10 mouse cellular contexts compared by ENCODE assay signal in the genomic region with DNA sequence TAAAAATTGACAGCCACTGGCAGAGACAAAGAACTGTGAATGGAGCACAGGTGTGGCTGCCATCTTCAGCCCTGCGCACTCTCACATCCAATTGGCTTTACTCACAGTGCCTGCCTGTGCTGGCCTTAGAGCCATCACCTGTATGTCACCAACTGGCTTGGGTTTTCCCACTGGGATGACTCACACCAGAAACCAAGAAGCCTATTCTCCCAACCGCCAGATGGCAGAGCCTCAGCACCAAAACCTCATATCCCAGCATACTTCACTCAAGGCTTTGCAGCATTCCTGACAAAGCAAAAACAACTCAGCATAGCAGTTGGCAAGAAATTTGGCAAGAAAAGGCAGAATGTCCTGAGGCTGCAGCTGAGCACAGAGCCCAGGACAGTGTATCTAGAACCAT. TPM values are rescaled to one million over a fixed set of nuclear protein-coding genes. Genes with fewer than 3 reads are reported as not detected.
DNase-seq lines count a peak whose midpoint lies in the region; ATAC-seq and TF ChIP-seq lines count a peak whose summit lies in the region.
"Had no signal": no experiment of that assay in that cellular context is flagged by ENCODE, and none has a peak within 500 bp of the region (broad histone marks: within the 10 kb centered on the region; RNA-seq: fewer than 3 reads in every experiment).

No protein-coding gene starts in this region.

- TF ChIP-seq EP300 in stomach, postnatal 0 days (optimal IDR thresholded peaks at IDR 0.05) = no peak

- no peaks in the 10 kb centered on the region for H3K4me1 ChIP-seq in stomach, postnatal 0 days (replicated peaks; ENCODE audit: control insufficient read depth, insufficient read depth)
- H3K4me1 ChIP-seq in kidney, embryonic 15.5 days = no peaks in the 10 kb centered on the region
- H3K4me1 ChIP-seq: limb, embryonic 12.5 days had no signal

- no peaks in the 10 kb centered on the region for H3K9me3 ChIP-seq in stomach, postnatal 0 days (ENCODE audit: control insufficient read depth, low read length)
- no peaks in the 10 kb centered on the region for H3K9me3 ChIP-seq in kidney, embryonic 15.5 days (replicated peaks)
- H3K9me3 ChIP-seq: limb, embryonic 12.5 days; midbrain, embryonic 10.5 days had no signal

- H3K27ac ChIP-seq in stomach, postnatal 0 days (replicated peaks) = no peak overlapping the region
- no peak overlapping the region for H3K27ac ChIP-seq in kidney, embryonic 15.5 days
- H3K27ac ChIP-seq: limb, embryonic 12.5 days; midbrain, embryonic 10.5 days had no signal

- peaks cover 17% of the 10 kb centered on the region; the same call in 1 of the 2 replicates for H3K36me3 ChIP-seq in stomach, postnatal 0 days (ENCODE audit: control insufficient read depth, insufficient read depth, low read length)
- peaks cover 93% of the 10 kb centered on the region for H3K36me3 ChIP-seq in kidney, embryonic 15.5 days

- TF ChIP-seq CTCF in stomach, postnatal 0 days (IDR thresholded peaks at IDR 0.05; ENCODE audit: low read depth) = peak; percentile 29; the same call in 1 of the 2 replicates

- no peak overlapping the region for H3K9ac ChIP-seq in stomach, postnatal 0 days (ENCODE audit: low read length)
- H3K9ac ChIP-seq in kidney, embryonic 15.5 days = no peak overlapping the region
- H3K9ac ChIP-seq: limb, embryonic 12.5 days had no signal

- peak; percentile 32 for DNase-seq in ovary, postnatal 36 days (ENCODE audit: low spot score)
- DNase-seq in ovary, postnatal 10 days (ENCODE audit: low spot score) = no peak
- peak; percentile 68 to 76 for DNase-seq in adrenal gland, postnatal 36 days
- DNase-seq in frontal cortex, postnatal 25 days (ENCODE audit: low spot score in 2 of 2) = peak; percentile 22 to 30
- DNase-seq in stomach, postnatal 0 days (ENCODE audit: low spot score) = no peak
- DNase-seq: heart, adult 18-20 months had no signal

- H3K4me2 ChIP-seq in stomach, postnatal 0 days (replicated peaks; ENCODE audit: low read depth) = no peak overlapping the region
- no peak overlapping the region for H3K4me2 ChIP-seq in kidney, embryonic 15.5 days
- H3K4me2 ChIP-seq: limb, embryonic 12.5 days had no signal

- 92% methylated on average over 2 of the region's 2 CpGs for WGBS in stomach, postnatal 0 days
- WGBS in kidney, embryonic 15.5 days = 88% methylated on average over 2 of the region's 2 CpGs

- H3K4me3 ChIP-seq in stomach, postnatal 0 days (ENCODE audit: low read depth, low read length) = no peak overlapping the region
- H3K4me3 ChIP-seq in kidney, embryonic 15.5 days (replicated peaks) = no peak overlapping the region
- H3K4me3 ChIP-seq: limb, embryonic 12.5 days; midbrain, embryonic 10.5 days had no signal

- ATAC-seq in stomach, postnatal 0 days (ENCODE audit: low FRiP score, low TSS enrichment) = no peak
- no peak for ATAC-seq in CD4-positive, CD25-positive, alpha-beta regulatory T cell, adult 4 months
- no peak for ATAC-seq in kidney, embryonic 15.5 days (replicated peaks; ENCODE audit: low FRiP score)

- H3K27me3 ChIP-seq in stomach, postnatal 0 days (ENCODE audit: control insufficient read depth, insufficient read depth, low read length) = no peaks in the 10 kb centered on the region
- H3K27me3 ChIP-seq in kidney, embryonic 15.5 days = no peaks in the 10 kb centered on the region
- H3K27me3 ChIP-seq: limb, embryonic 12.5 days had no signal

RNA-seq across cellular contexts. Expression of gene Trp53bp1, which starts 48.2 kb away (rescaled TPM):
- 10 to 100 TPM; 59.0 to 73.9 TPM for total RNA-seq in adrenal gland, postnatal 36 days (2021)
- polyA plus RNA-seq in stomach, postnatal 0 days (2015; fragmentation: Nextera tagmentation; extraction: Ambion mirVana) = 9.6 and 10.6 TPM in 2 replicates
- polyA plus RNA-seq in CD4-positive, CD25-positive, alpha-beta regulatory T cell, adult 4 months (2017; shearing (Covaris generic)) = 10 to 100 TPM; 31.6 to 38.7 TPM
- polyA plus RNA-seq in kidney, embryonic 15.5 days (2015; fragmentation: Nextera tagmentation; extraction: Ambion mirVana) = 72.9 and 73.7 TPM in 2 replicates

RNA-seq across cellular contexts. Expression of gene Zscan29, which starts 52.1 kb away (rescaled TPM):
- total RNA-seq in adrenal gland, postnatal 36 days (2021) = 10 to 100 TPM; 15.1 to 18.2 TPM
- 5.5 and 5.8 TPM in 2 replicates for polyA plus RNA-seq in stomach, postnatal 0 days (2015; fragmentation: Nextera tagmentation; extraction: Ambion mirVana)
- polyA plus RNA-seq in CD4-positive, CD25-positive, alpha-beta regulatory T cell, adult 4 months (2017; shearing (Covaris generic)) = 10 to 100 TPM; 30.4 to 44.1 TPM
- polyA plus RNA-seq in kidney, embryonic 15.5 days (2015; fragmentation: Nextera tagmentation; extraction: Ambion mirVana) = 12.6 and 13.8 TPM in 2 replicates

RNA-seq across cellular contexts. Expression of gene Tubgcp4, which starts 52.6 kb away (rescaled TPM):
- 10 to 100 TPM; 36.6 to 44.3 TPM for total RNA-seq in adrenal gland, postnatal 36 days (2021)
- 14.2 and 15.4 TPM in 2 replicates for polyA plus RNA-seq in stomach, postnatal 0 days (2015; fragmentation: Nextera tagmentation; extraction: Ambion mirVana)
- polyA plus RNA-seq in CD4-positive, CD25-positive, alpha-beta regulatory T cell, adult 4 months (2017; shearing (Covaris generic)) = 100 to 1,000 TPM in 1 of 2 experiments, 10 to 100 TPM in 1; 92.2 to 131 TPM
- polyA plus RNA-seq in kidney, embryonic 15.5 days (2015; fragmentation: Nextera tagmentation; extraction: Ambion mirVana) = 57.2 and 57.6 TPM in 2 replicates

Comparison
In these comparisons a context has a peak if more than half of its experiments do, and no peak if none do; other contexts are left out.
1. DNase-seq: peak in ovary, postnatal 36 days (single experiment), adrenal gland, postnatal 36 days (2 of 2) and frontal cortex, postnatal 25 days (2 of 2); none in ovary, postnatal 10 days (single experiment) and stomach, postnatal 0 days (single experiment).